Mouse (Mus musculus) kidney, adult 2 months (tissue): ENCODE measurements around the gene Ppfia1.

ENCODE experiments used
- CTCF ChIP-seq: fragments of 200-500 bp; conservative IDR thresholded peaks from 2 replicates; pipeline ENCODE4 v1.5.1; 2011; ENCODE audit warnings: low read depth, mild to moderate bottlenecking, control low read depth, low read length, moderate library complexity, mixed read lengths; ENCODE audit not compliant: insufficient read depth, insufficient read length
- POLR2A ChIP-seq: fragments of 200-500 bp; IDR thresholded peaks from one replicate; pipeline ENCODE4 v1.6.1; 2011; ENCODE audit warnings: low read depth, low read length, control low read depth

- TF ChIP-seq CTCF (no peak), POLR2A (no peak)
Observed at GRCm38 (mm10) chr7:144558552-144558951, 5.0 kb upstream of the Ppfia1 start.
